Mouse (Mus musculus): ENCODE results near the gene Tspoap1. TPM values are rescaled to one million over a fixed set of nuclear protein-coding genes. Genes with fewer than 3 reads are reported as not detected.

The Tspoap1 gene
- polyA plus RNA-seq, 1 experiment from 2014 or later, result 3.1 TPM

GRCm38 (mm10) chr11:87745632-87746555 is 14.4 kb upstream of the Tspoap1 start:
- peaks cover 51% of the 10 kb centered on the region for H3K36me3 ChIP-seq
- no peak for DNase-seq
- no peak overlapping the region for H3K4me2 ChIP-seq
- H3K4me3 ChIP-seq (replicated peaks), result no peak overlapping the region
- H3K27me3 ChIP-seq, result no peaks in the 10 kb centered on the region
- ATAC-seq (ENCODE audit: low read depth), result no peak
- H3K9ac ChIP-seq, result no peak overlapping the region
- H3K27ac ChIP-seq, result peak overlapping the region; percentile 100
- peaks cover 64% of the 10 kb centered on the region for H3K4me1 ChIP-seq (replicated peaks)
- H3K9me3 ChIP-seq (replicated peaks), result no peaks in the 10 kb centered on the region
- WGBS (ENCODE audit: insufficient replicate concordance), result 79% methylated on average over 9 of the region's 9 CpGs

GRCm38 (mm10) chr11:87747312-87747711 is 13.0 kb upstream of the Tspoap1 start:
- Histone ChIP-seq H3K9me3 (replicated peaks) (no peaks in the 10 kb centered on the region), H3K36me3 (peaks cover 37% of the 10 kb centered on the region), H3K27ac (peak overlapping the region; percentile 100), H3K4me2 (no peak overlapping the region), H3K4me3 (replicated peaks) (no peak overlapping the region), H3K4me1 (replicated peaks) (peaks cover 71% of the 10 kb centered on the region), H3K27me3 (no peaks in the 10 kb centered on the region), H3K9ac (peak overlapping the region; percentile 98; the same call in 1 of the 2 replicates)
- ATAC-seq (ENCODE audit: low read depth) (no peak), DNase-seq (no peak)
- WGBS (ENCODE audit: insufficient replicate concordance), result 85% methylated on average over 5 of the region's 5 CpGs

GRCm38 (mm10) chr11:87747716-87748115 is 12.6 kb upstream of the Tspoap1 start:
- peak overlapping the region; percentile 100 for H3K27ac ChIP-seq
- no peaks in the 10 kb centered on the region for H3K27me3 ChIP-seq
- H3K9ac ChIP-seq, result peak overlapping the region; percentile 98
- H3K4me1 ChIP-seq (replicated peaks), result peaks cover 75% of the 10 kb centered on the region
- H3K36me3 ChIP-seq, result peaks cover 33% of the 10 kb centered on the region
- WGBS (ENCODE audit: insufficient replicate concordance), result 86% methylated on average over 7 of the region's 7 CpGs
- ATAC-seq (ENCODE audit: low read depth), result no peak
- no peaks in the 10 kb centered on the region for H3K9me3 ChIP-seq (replicated peaks)
- peak overlapping the region; percentile 88 for H3K4me2 ChIP-seq
- H3K4me3 ChIP-seq (replicated peaks), result peak overlapping the region; percentile 45
- DNase-seq, result no peak

GRCm38 (mm10) chr11:87748132-87749119 is 11.9 kb upstream of the Tspoap1 start:
- Histone ChIP-seq H3K9me3 (replicated peaks) (no peaks in the 10 kb centered on the region), H3K27me3 (no peaks in the 10 kb centered on the region), H3K9ac (peak overlapping the region; percentile 98), H3K4me1 (replicated peaks) (peaks cover 82% of the 10 kb centered on the region), H3K4me2 (peak overlapping the region; percentile 88), H3K4me3 (replicated peaks) (peak overlapping the region; percentile 45), H3K36me3 (peaks cover 25% of the 10 kb centered on the region), H3K27ac (peak overlapping the region; percentile 100)
- ATAC-seq (ENCODE audit: low read depth) (peak; percentile 59), DNase-seq (peak; percentile 82)
- WGBS (ENCODE audit: insufficient replicate concordance), result 13% methylated on average over 19 of the region's 19 CpGs

GRCm38 (mm10) chr11:87749192-87750042 is 10.9 kb upstream of the Tspoap1 start:
- WGBS (ENCODE audit: insufficient replicate concordance), result 6% methylated on average over 18 of the region's 18 CpGs
- ATAC-seq (ENCODE audit: low read depth) (peak; percentile 82), DNase-seq (peak; percentile 91)
- Histone ChIP-seq H3K9me3 (replicated peaks) (no peaks in the 10 kb centered on the region), H3K4me3 (replicated peaks) (peak overlapping the region; percentile 45), H3K4me1 (replicated peaks) (peaks cover 92% of the 10 kb centered on the region), H3K36me3 (peaks cover 16% of the 10 kb centered on the region), H3K27me3 (no peaks in the 10 kb centered on the region), H3K9ac (peak overlapping the region; percentile 98), H3K27ac (peak overlapping the region; percentile 100), H3K4me2 (peak overlapping the region; percentile 88)

GRCm38 (mm10) chr11:87750043-87750421 is 10.3 kb upstream of the Tspoap1 start:
- no peaks in the 10 kb centered on the region for H3K9me3 ChIP-seq (replicated peaks)
- peak; percentile 73 for ATAC-seq (ENCODE audit: low read depth)
- H3K27me3 ChIP-seq, result no peaks in the 10 kb centered on the region
- H3K4me3 ChIP-seq (replicated peaks), result peak overlapping the region; percentile 45
- H3K36me3 ChIP-seq, result peaks cover 9% of the 10 kb centered on the region
- peak overlapping the region; percentile 88 for H3K4me2 ChIP-seq
- peak overlapping the region; percentile 100 for H3K27ac ChIP-seq
- peak; percentile 78 for DNase-seq
- 19% methylated on average over 11 of the region's 11 CpGs for WGBS (ENCODE audit: insufficient replicate concordance)
- peaks cover 93% of the 10 kb centered on the region for H3K4me1 ChIP-seq (replicated peaks)
- H3K9ac ChIP-seq, result peak overlapping the region; percentile 98

- peak overlapping the region; percentile 100 for H3K27ac ChIP-seq
- 19% methylated on average over 3 of the region's 3 CpGs for WGBS (ENCODE audit: insufficient replicate concordance)
- peak overlapping the region; percentile 98 for H3K9ac ChIP-seq
- H3K4me3 ChIP-seq (replicated peaks), result peak overlapping the region; percentile 45
- H3K4me1 ChIP-seq (replicated peaks), result peaks cover 90% of the 10 kb centered on the region
- ATAC-seq (ENCODE audit: low read depth) (0 out of 2 replicates have a peak, but pooled peaks have one; percentile 8), DNase-seq (no peak)
- peaks cover 5% of the 10 kb centered on the region; the same call in 1 of the 2 replicates for H3K36me3 ChIP-seq
- H3K9me3 ChIP-seq (replicated peaks), result no peaks in the 10 kb centered on the region
- H3K27me3 ChIP-seq, result no peaks in the 10 kb centered on the region
- peak overlapping the region; percentile 88 for H3K4me2 ChIP-seq
Observed at GRCm38 (mm10) chr11:87750521-87750920, 9.8 kb upstream of the Tspoap1 start.

GRCm38 (mm10) chr11:87751031-87751430 is 9.3 kb upstream of the Tspoap1 start:
- Histone ChIP-seq H3K4me3 (replicated peaks) (peak overlapping the region; percentile 45), H3K27me3 (no peaks in the 10 kb centered on the region), H3K4me2 (peak overlapping the region; percentile 88), H3K36me3 (peaks cover under 1% of the 10 kb centered on the region; the same call in 1 of the 2 replicates), H3K27ac (peak overlapping the region; percentile 100), H3K9me3 (replicated peaks) (no peaks in the 10 kb centered on the region), H3K9ac (peak overlapping the region; percentile 98), H3K4me1 (replicated peaks) (peaks cover 88% of the 10 kb centered on the region)
- 25% methylated on average over 8 of the region's 8 CpGs for WGBS (ENCODE audit: insufficient replicate concordance)
- no peak for DNase-seq
- ATAC-seq (ENCODE audit: low read depth), result no peak

GRCm38 (mm10) chr11:87751491-87751966 is 8.8 kb upstream of the Tspoap1 start:
- 9% methylated on average over 4 of the region's 4 CpGs for WGBS (ENCODE audit: insufficient replicate concordance)
- no peaks in the 10 kb centered on the region for H3K9me3 ChIP-seq (replicated peaks)
- DNase-seq, result peak; percentile 67
- peak overlapping the region; percentile 88 for H3K4me2 ChIP-seq
- peak overlapping the region; percentile 45 for H3K4me3 ChIP-seq (replicated peaks)
- peak; percentile 2; the same call in 1 of the 2 replicates for ATAC-seq (ENCODE audit: low read depth)
- peak overlapping the region; percentile 98 for H3K9ac ChIP-seq
- peak overlapping the region; percentile 100 for H3K27ac ChIP-seq
- H3K36me3 ChIP-seq, result peaks cover 5% of the 10 kb centered on the region
- H3K27me3 ChIP-seq, result no peaks in the 10 kb centered on the region
- peaks cover 84% of the 10 kb centered on the region for H3K4me1 ChIP-seq (replicated peaks)

- H3K4me1 ChIP-seq (replicated peaks), result peaks cover 77% of the 10 kb centered on the region
- peak overlapping the region; percentile 100 for H3K27ac ChIP-seq
- peak overlapping the region; percentile 88 for H3K4me2 ChIP-seq
- ATAC-seq (ENCODE audit: low read depth) (no peak), DNase-seq (no peak)
- peak overlapping the region; percentile 45 for H3K4me3 ChIP-seq (replicated peaks)
- no peaks in the 10 kb centered on the region for H3K9me3 ChIP-seq (replicated peaks)
- H3K36me3 ChIP-seq, result peaks cover 13% of the 10 kb centered on the region
- no peaks in the 10 kb centered on the region for H3K27me3 ChIP-seq
- peak overlapping the region; percentile 98 for H3K9ac ChIP-seq
- WGBS (ENCODE audit: insufficient replicate concordance), result 21% methylated on average over 1 of the region's 1 CpGs
Observed at GRCm38 (mm10) chr11:87752307-87752706, 8.0 kb upstream of the Tspoap1 start.
